Mouse (Mus musculus): ENCODE measurements around the gene Thoc5.
A peak's percentile ranks its signal among the peaks of the same experiment; 100 is the strongest.

DNA sequence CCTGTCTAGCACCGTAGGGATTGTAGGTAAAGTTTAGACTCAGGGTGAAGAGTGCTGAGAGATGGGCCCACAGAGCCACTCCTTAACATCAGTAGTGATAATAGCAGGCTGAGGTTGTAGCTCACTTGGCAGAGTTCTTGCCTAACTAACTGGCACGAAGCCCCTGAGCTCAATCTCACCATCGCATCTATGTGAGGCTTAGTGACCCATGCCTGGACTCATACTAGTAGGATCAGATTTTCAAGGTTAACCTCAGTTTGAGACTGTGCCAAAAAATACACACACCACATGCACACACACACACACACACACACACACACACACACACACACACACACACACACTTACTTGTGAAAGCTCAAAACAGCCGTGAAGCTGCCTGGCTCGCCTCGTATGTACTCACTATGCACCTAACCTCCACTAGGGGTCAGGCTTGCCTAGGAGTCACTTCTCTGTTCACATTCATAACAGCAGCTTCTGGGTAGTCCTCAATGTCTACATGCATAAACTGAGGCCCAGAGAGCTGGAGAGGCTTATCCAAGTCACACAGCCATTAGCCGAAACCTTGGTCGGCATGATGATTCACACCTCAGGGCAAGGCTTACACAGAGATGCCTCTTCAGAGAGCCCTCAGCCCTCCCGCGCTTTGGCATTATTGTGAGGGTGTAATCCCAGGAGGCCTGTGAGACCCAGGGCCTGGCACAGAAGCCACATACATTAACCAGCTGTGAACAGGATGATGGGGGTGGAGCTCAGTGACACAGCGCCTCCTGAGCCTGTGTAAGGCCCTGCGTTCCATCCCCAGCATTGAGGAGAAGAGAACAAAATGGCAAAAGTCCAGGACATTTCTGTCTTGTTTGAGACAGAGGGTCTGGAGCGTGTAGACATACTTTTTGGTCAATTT, 78.1 kb downstream of the Thoc5 start:
- TF ChIP-seq CTCF (IDR thresholded peaks at IDR 0.05; ENCODE audit: low read depth, low read length) (peak; percentile 73), POLR2A (IDR thresholded peaks at IDR 0.05; ENCODE audit: extremely low read depth, insufficient read depth, low read length) (no peak)
